16 mouse cellular contexts compared by ENCODE assay signal in the genomic region with DNA sequence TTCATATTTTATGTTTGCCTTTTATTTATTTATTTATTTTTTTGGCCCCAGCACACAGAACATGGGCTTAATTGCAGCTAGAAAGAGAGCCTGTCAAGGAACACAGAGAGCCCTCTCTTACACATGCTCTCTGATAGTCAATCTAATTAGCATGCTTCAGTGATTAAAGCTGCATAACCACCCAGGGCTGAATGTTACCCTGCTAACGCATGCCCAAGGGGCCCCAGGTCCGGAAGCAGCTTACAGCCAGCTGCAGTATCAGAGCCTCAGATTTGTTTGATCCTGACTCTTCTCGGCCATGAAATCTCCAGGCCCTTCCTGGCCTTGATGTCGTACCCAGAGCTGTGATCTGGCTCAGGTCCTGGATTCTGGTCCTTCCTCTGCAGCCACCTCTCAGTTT.
DNase-seq lines count a peak whose midpoint lies in the region; ATAC-seq lines count a peak whose summit lies in the region.
"Had no signal": no experiment of that assay in that cellular context is flagged by ENCODE, and none has a peak within 500 bp of the region (broad histone marks: within the 10 kb centered on the region; RNA-seq: fewer than 3 reads in every experiment).

No protein-coding gene starts in this region.

- H3K4me2 ChIP-seq in kidney, embryonic 14.5 days (replicated peaks; ENCODE audit: low read depth, low read length), result no peak overlapping the region
- no peak overlapping the region for H3K4me2 ChIP-seq in hindbrain, embryonic 16.5 days (ENCODE audit: low read length)
- H3K4me2 ChIP-seq: heart, embryonic 13.5 days; liver, embryonic 11.5 days had no signal

- no peaks in the 10 kb centered on the region for H3K9me3 ChIP-seq in kidney, embryonic 14.5 days (ENCODE audit: control insufficient read depth, low read length)
- H3K9me3 ChIP-seq in forebrain, embryonic 10.5 days, result no peaks in the 10 kb centered on the region
- no peaks in the 10 kb centered on the region for H3K9me3 ChIP-seq in hindbrain, embryonic 16.5 days (ENCODE audit: control insufficient read depth, low read length)
- H3K9me3 ChIP-seq: heart, embryonic 13.5 days had no signal

- no peaks in the 10 kb centered on the region for H3K36me3 ChIP-seq in kidney, embryonic 14.5 days (ENCODE audit: control insufficient read depth, insufficient read depth, low read length)
- no peaks in the 10 kb centered on the region for H3K36me3 ChIP-seq in forebrain, embryonic 10.5 days (replicated peaks)
- H3K36me3 ChIP-seq in hindbrain, embryonic 16.5 days (ENCODE audit: control insufficient read depth, insufficient read depth, low read length), result no peaks in the 10 kb centered on the region
- H3K36me3 ChIP-seq: heart, embryonic 13.5 days had no signal

- no peak overlapping the region for H3K4me3 ChIP-seq in kidney, embryonic 14.5 days (ENCODE audit: low read length)
- no peak overlapping the region for H3K4me3 ChIP-seq in forebrain, embryonic 10.5 days
- no peak overlapping the region for H3K4me3 ChIP-seq in hindbrain, embryonic 16.5 days (ENCODE audit: low read length)
- H3K4me3 ChIP-seq: heart, embryonic 13.5 days had no signal

- peaks cover 6% of the 10 kb centered on the region for H3K4me1 ChIP-seq in kidney, embryonic 14.5 days (ENCODE audit: control insufficient read depth, insufficient read depth, low read length)
- H3K4me1 ChIP-seq in forebrain, embryonic 10.5 days, result peaks cover 23% of the 10 kb centered on the region
- no peaks in the 10 kb centered on the region; the same call in 1 of the 2 replicates for H3K4me1 ChIP-seq in hindbrain, embryonic 16.5 days (ENCODE audit: control insufficient read depth, insufficient read depth, low read depth, low read length)

- H3K27me3 ChIP-seq in kidney, embryonic 14.5 days (ENCODE audit: control insufficient read depth, insufficient read depth, low read length), result no peaks in the 10 kb centered on the region
- H3K27me3 ChIP-seq in forebrain, embryonic 10.5 days (ENCODE audit: poor library complexity, severe bottlenecking), result no peaks in the 10 kb centered on the region
- H3K27me3 ChIP-seq in hindbrain, embryonic 16.5 days (replicated peaks; ENCODE audit: control insufficient read depth, insufficient read depth, low read length), result no peaks in the 10 kb centered on the region
- H3K27me3 ChIP-seq: heart, embryonic 13.5 days had no signal

- H3K9ac ChIP-seq in kidney, embryonic 14.5 days (ENCODE audit: low read depth, low read length), result no peak overlapping the region
- H3K9ac ChIP-seq in hindbrain, embryonic 16.5 days (ENCODE audit: low read depth, low read length), result no peak overlapping the region
- H3K9ac ChIP-seq: heart, embryonic 13.5 days had no signal

- ATAC-seq in kidney, embryonic 14.5 days (ENCODE audit: low FRiP score, low TSS enrichment), result peak; percentile 43; the same call in 1 of the 2 replicates
- peak; percentile 59 for ATAC-seq in hindbrain, embryonic 16.5 days
- ATAC-seq: lung, postnatal 0 days had no signal

- WGBS in kidney, embryonic 14.5 days, result 32% methylated on average over 4 of the region's 4 CpGs
- WGBS in forebrain, embryonic 10.5 days, result 8% methylated on average over 4 of the region's 4 CpGs
- WGBS in hindbrain, embryonic 16.5 days, result 25% methylated on average over 4 of the region's 4 CpGs

- H3K27ac ChIP-seq in kidney, embryonic 14.5 days (ENCODE audit: low read depth, low read length), result peak overlapping the region; percentile 6; the same call in 1 of the 2 replicates
- H3K27ac ChIP-seq in forebrain, embryonic 10.5 days, result peak overlapping the region; percentile 37
- no peak overlapping the region for H3K27ac ChIP-seq in hindbrain, embryonic 16.5 days (ENCODE audit: low read depth, low read length)
- H3K27ac ChIP-seq: heart, embryonic 13.5 days had no signal

- no peak for DNase-seq in kidney, postnatal 4 days
- DNase-seq in forebrain, embryonic 10.5 days (ENCODE audit: extremely low spot score, low spot score), result no peak
- DNase-seq in retina, embryonic 14.5 days (ENCODE audit: low spot score), result peak; percentile 80
- DNase-seq in left cerebral cortex, adult 8-10 months (ENCODE audit: low spot score in 2 of 2), result no peak
- DNase-seq in layer of hippocampus, postnatal 14 days (ENCODE audit: low spot score in 2 of 2), result no peak
- DNase-seq in cerebellum, adult 11 months, result no peak
- DNase-seq: cerebellum, adult 9-11 months; gastrocnemius, postnatal 36 days; kidney, adult 2 months; right cerebral cortex, postnatal 14 days; thymus, postnatal 14 days had no signal
